Mouse (Mus musculus) ovary, adult 2 months (tissue): ENCODE results near the gene Txk. TPM values are rescaled to one million over a fixed set of nuclear protein-coding genes. Genes with fewer than 3 reads are reported as not detected.

Experiments used
- polyA plus RNA-seq: library from polyadenylated mRNA; depleted of rRNA; stranded (reverse); fragments of >200 nt; gene quantifications from 2 replicates; pipeline ENCODE4 v1.2.3, GENCODE M21; 2012; rRNA removed

Txk gene
- polyA plus RNA-seq = 0.24 and 0.55 TPM in 2 replicates

GRCm38 (mm10) chr5:72752585-72752984, at the start of gene Txk:
Gene Txk (minus strand): TSS chr5:72752777.

GRCm38 (mm10) chr5:72647418-72647907, 105.1 kb downstream of the Txk start, which contains the start of gene Nipal1:
Gene Nipal1 (plus strand): TSS chr5:72647795.

Other genes starting within 250 kb of the Txk start
- 0.35 and 0.38 TPM in 2 replicates for gene Corin, start 248.3 kb downstream of the Txk start, polyA plus RNA-seq
- 7.1 and 8.3 TPM in 2 replicates for gene Nfxl1, start 193.1 kb downstream of the Txk start, polyA plus RNA-seq
- gene Zar1, start 171.5 kb downstream of the Txk start, polyA plus RNA-seq = 69.3 and 113 TPM in 2 replicates
- gene Gm5868, start 165.2 kb downstream of the Txk start, polyA plus RNA-seq = 1.6 and 2.7 TPM in 2 replicates
- not detected in 2 replicates for gene Cnga1, start 108.5 kb downstream of the Txk start, polyA plus RNA-seq
- 1.8 and 2.7 TPM in 2 replicates for gene Nipal1, start 105.0 kb downstream of the Txk start, polyA plus RNA-seq
- 2.5 and 3.3 TPM in 2 replicates for gene Tec, start 115.7 kb upstream of the Txk start, polyA plus RNA-seq
- gene Slain2, start 161.5 kb upstream of the Txk start, polyA plus RNA-seq = 16.8 and 22.1 TPM in 2 replicates
- not detected in 2 replicates for gene Gm10135, start 221.9 kb upstream of the Txk start, polyA plus RNA-seq